Mouse (Mus musculus) embryonic facial prominence, embryonic 10.5 days (tissue): ENCODE data around the gene St6galnac4. TPM values are rescaled to one million over a fixed set of nuclear protein-coding genes. Genes with fewer than 3 reads are reported as not detected.

Experiments
- DNase-seq: peaks from one replicate; pipeline ENCODE4 v3.0.0-alpha.2; 2017; ENCODE audit warnings: low spot score
- H3K27ac ChIP-seq: fragments of 300-500 bp; sonication (generic); replicated peaks from 2 replicates; pipeline ENCODE4 v1.5.1; 2016; ENCODE audit warnings: mild to moderate bottlenecking
- H3K27me3 ChIP-seq: fragments of 300-500 bp; sonication (generic); replicated peaks from 2 replicates; pipeline ENCODE4 v1.6.1; 2016; ENCODE audit warnings: low read depth, mild to moderate bottlenecking; ENCODE audit not compliant: poor library complexity, severe bottlenecking
- H3K36me3 ChIP-seq: fragments of 300-500 bp; sonication (generic); replicated peaks from 2 replicates; pipeline ENCODE4 v1.6.1; 2016; ENCODE audit warnings: mild to moderate bottlenecking, moderate library complexity
- H3K4me1 ChIP-seq: fragments of 300-500 bp; sonication (generic); 2 replicates; pipeline ENCODE4 v1.6.1; 2016
- H3K4me3 ChIP-seq: fragments of 300-500 bp; sonication (generic); 2 replicates; pipeline ENCODE4 v1.5.1; 2016; ENCODE audit warnings: mild to moderate bottlenecking, moderate library complexity
- H3K9me3 ChIP-seq: fragments of 300-500 bp; sonication (generic); 2 replicates; pipeline ENCODE4 v1.6.1; 2016; ENCODE audit warnings: mild to moderate bottlenecking
- WGBS: fragments of 180-500 bp; shearing (Covaris S2); methylation state at CpG from one replicate; pipeline ENCODE4 v1.1.7; 2016; 5-methylcytosine and 5-hydroxymethylcytosine counted together
- polyA plus RNA-seq: library from polyadenylated mRNA; unstranded; fragments of >200 nt; fragmentation: Nextera tagmentation; extraction: Ambion mirVana; gene quantifications from 2 replicates; pipeline ENCODE4 v1.2.1, GENCODE M21; 2016

St6galnac4 gene
- polyA plus RNA-seq, 1 experiment from 2014 or later: 26.4 TPM

DNA sequence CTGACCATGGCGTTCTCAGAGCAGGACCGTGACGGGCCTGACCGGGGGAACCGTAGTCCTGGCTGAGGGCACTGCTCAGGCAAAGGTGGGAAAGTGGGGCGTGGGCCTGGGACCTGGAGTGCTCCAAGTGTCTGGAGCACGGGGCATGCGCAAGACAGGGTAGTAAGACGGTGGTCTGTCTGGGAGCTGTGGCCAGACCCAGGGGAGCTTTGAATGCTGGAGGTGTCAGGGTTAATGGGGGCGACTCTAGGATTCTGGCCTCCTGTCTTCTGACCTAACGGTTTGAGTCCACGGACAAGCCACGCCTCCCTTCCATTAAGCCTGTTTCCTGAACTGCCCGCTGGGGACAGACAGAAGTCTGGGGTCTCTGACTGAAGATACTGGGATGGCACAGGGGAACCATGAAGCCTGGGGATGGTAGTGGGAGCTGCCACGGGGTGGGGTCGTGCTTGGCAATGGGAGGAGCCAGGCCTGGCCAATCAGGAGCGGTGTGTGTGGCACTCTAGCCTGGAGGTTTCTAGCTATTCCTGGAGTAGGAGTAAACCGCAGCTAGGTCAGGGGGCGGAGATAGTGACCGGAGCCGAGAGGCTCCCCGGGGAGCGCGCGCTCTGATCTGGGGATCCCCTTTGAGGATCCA lies 21.4 kb downstream of the St6galnac4 start:
- Histone ChIP-seq H3K36me3 (peaks cover 17% of the 10 kb centered on the region), H3K9me3 (peaks cover 2% of the 10 kb centered on the region; the same call in 1 of the 2 replicates), H3K27ac (peak overlapping the region; percentile 74), H3K27me3 (0 out of 2 replicates have a peak, but pooled peaks cover 6% of the 10 kb centered on the region), H3K4me1 (peaks cover 55% of the 10 kb centered on the region), H3K4me3 (peak overlapping the region; percentile 81)
- WGBS: 5% methylated on average over 25 of the region's 25 CpGs
- DNase-seq: peak; percentile 81

DNA sequence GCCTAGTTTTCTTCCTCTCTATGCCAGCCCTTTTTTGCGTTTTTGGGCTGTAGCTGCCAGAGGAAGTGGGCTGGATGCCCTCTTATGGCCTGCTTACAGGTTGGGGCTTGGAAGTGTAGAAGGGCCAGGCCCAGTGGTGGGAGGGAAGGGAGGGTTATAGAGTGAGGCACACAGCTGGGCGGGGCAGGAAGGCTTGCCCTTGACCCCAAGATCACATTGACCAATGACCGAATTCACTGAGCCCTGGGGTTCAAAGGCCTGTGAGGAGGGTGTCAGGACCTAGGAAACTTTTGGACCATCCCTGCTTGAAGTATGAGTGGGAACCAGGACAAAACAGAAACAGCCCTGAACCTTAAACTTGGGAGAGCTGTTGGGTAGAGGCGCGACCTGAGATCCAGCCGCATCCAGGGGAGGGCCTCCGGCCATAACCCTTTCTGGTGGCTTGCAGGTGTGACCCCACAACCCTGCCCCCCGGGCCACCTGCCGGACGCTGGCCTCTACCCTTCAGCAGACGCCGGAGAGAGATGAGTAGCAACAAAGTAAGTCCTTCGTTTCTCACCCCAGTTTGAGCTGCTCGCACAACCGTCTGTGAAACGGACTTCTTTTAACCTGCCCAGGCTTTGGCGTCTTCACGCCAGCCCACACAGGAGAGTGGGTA lies 22.0 kb downstream of the St6galnac4 start:
- peak overlapping the region; percentile 74 for H3K27ac ChIP-seq
- peaks cover 2% of the 10 kb centered on the region; the same call in 1 of the 2 replicates for H3K9me3 ChIP-seq
- peak overlapping the region; percentile 81 for H3K4me3 ChIP-seq
- DNase-seq: no peak
- 35% methylated on average over 18 of the region's 18 CpGs for WGBS
- peaks cover 55% of the 10 kb centered on the region for H3K4me1 ChIP-seq
- 0 out of 2 replicates have a peak, but pooled peaks cover 6% of the 10 kb centered on the region for H3K27me3 ChIP-seq
- peaks cover 22% of the 10 kb centered on the region for H3K36me3 ChIP-seq

DNA sequence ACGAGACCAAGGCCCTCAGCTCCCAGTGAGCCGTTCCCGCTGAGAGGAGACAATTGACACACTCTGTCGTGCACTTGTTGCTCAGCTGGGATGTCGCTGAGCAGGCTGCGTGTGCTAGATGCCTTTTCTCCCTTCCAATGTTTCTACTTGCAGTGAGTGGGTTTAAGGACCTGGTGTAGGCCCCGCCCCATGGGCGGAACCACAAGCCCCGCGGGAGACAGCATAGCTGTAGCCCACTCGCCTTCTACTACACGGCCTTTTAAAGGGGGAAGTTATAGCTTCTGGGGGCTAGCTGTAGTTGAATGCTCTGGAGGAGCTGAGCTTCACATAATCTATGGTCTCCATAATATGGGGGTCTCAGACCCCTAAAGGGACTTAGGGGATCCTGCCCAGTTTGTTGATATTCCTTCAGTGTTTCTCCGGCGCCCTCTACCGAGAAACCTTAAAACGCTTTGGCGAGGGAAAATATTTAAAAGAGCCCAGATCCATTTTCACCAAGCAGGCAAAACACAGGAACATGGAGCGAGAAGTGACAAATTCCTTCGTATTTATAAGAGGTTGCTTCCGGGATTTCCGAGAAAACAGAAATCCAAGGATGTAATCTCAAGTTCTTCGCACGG lies 23.8 kb downstream of the St6galnac4 start:
- Histone ChIP-seq H3K27me3 (0 out of 2 replicates have a peak, but pooled peaks cover 6% of the 10 kb centered on the region), H3K27ac (0 out of 2 replicates have a peak overlapping the region, but pooled peaks have one; percentile 32), H3K36me3 (peaks cover 37% of the 10 kb centered on the region), H3K4me3 (peak overlapping the region; percentile 50), H3K9me3 (peaks cover 2% of the 10 kb centered on the region; the same call in 1 of the 2 replicates), H3K4me1 (peaks cover 54% of the 10 kb centered on the region)
- WGBS: 18% methylated on average over 23 of the region's 23 CpGs
- DNase-seq: peak; percentile 61

DNA sequence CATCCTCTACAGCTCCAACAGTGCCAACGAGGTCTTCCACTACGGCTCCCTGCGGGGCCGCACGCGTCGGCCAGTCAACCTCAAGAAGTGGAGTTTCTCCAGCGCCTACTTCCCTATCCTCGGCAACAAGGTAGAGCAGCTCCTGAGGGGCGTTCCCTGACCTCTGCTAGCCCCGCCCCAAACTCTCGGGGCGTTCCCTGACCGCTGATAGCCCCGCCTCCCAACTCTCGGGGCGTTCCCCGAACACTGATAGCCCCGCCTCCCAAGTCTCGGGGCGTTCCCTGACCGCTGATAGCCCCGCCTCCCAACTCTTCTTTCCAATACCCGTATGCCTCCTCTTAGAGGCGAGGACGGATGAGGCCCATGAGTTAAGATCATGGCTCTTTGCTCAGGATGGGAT lies 25.4 kb downstream of the St6galnac4 start:
- WGBS: 70% methylated on average over 26 of the region's 26 CpGs

DNA sequence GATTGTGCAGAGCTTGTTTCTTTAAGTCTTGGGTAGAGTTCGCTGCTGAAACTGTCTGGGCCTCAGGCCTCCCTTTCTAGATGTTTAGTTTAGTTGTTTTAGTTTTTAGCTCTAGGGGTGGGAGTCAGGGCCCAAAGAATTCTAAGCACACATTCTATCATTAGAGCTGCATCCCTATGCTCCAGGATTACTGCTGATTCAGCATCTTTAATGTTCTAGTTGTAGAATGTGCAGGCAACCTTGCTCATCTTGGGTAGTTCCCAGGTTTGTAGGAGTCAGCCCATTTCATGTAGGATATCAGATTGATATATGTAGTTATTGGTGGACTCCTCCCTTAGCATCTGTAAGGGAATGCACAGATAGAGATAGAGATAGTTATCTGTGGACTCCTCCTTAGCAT lies 30.2 kb downstream of the St6galnac4 start:
- Histone ChIP-seq H3K27ac (no peak overlapping the region), H3K9me3 (peaks cover 7% of the 10 kb centered on the region; the same call in 1 of the 2 replicates), H3K27me3 (no peaks in the 10 kb centered on the region), H3K4me1 (peaks cover 40% of the 10 kb centered on the region), H3K36me3 (peaks cover 67% of the 10 kb centered on the region), H3K4me3 (no peak overlapping the region)
- WGBS: 100% methylated on average over 1 of the region's 1 CpGs
- DNase-seq: no peak

More for the DNA sequence above, 25.4 kb downstream of the St6galnac4 start:
- Histone ChIP-seq H3K27ac (no peak overlapping the region), H3K36me3 (peaks cover 51% of the 10 kb centered on the region), H3K9me3 (peaks cover 2% of the 10 kb centered on the region; the same call in 1 of the 2 replicates), H3K4me1 (peaks cover 42% of the 10 kb centered on the region), H3K4me3 (no peak overlapping the region), H3K27me3 (0 out of 2 replicates have a peak, but pooled peaks cover 6% of the 10 kb centered on the region)
- DNase-seq: no peak

DNA sequence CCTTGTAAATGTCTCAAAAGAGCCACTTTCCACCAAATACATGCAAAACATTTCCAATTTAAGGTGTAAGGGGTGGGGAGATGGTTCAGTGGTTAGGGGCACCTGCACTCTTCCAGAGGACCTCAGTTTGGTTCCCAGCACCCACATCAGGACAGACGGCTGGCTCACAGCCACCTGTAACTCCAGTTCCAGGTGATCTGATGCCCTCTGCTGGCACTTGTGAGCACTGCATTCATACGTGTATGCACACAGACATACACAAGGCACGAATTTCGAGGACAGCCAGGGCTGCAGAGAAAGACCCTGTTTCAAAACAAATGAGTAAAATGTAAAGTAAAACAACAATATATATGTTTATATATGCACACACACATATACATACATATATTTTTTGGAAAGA lies 30.7 kb downstream of the St6galnac4 start:
- WGBS: 94% methylated on average over 4 of the region's 4 CpGs
- peaks cover 62% of the 10 kb centered on the region for H3K36me3 ChIP-seq
- peaks cover 42% of the 10 kb centered on the region for H3K4me1 ChIP-seq
- H3K27ac ChIP-seq: no peak overlapping the region
- DNase-seq: no peak
- no peak overlapping the region for H3K4me3 ChIP-seq
- H3K27me3 ChIP-seq: no peaks in the 10 kb centered on the region
- peaks cover 4% of the 10 kb centered on the region; the same call in 1 of the 2 replicates for H3K9me3 ChIP-seq

DNA sequence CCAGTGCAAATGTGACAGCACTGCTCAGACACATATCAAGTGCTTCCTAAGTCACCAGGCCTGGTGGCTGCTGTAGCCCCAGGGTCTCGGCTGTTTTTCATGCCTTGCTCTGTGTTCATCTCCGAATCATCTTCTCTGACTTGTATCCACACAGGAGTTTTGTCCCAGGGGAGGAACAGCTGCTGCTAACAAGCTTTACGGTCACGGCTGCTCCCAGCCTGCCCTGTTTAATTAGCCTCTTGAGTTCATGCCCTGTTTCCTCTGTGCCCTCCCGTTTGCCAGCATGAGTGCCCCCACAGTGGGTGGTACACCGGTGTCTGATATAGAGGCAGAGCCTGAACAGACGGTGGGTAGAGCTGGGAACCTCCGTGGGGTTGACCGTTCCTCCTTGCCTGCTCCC lies 31.2 kb downstream of the St6galnac4 start:
- no peak overlapping the region for H3K4me3 ChIP-seq
- WGBS: 75% methylated on average over 9 of the region's 9 CpGs

DNA sequence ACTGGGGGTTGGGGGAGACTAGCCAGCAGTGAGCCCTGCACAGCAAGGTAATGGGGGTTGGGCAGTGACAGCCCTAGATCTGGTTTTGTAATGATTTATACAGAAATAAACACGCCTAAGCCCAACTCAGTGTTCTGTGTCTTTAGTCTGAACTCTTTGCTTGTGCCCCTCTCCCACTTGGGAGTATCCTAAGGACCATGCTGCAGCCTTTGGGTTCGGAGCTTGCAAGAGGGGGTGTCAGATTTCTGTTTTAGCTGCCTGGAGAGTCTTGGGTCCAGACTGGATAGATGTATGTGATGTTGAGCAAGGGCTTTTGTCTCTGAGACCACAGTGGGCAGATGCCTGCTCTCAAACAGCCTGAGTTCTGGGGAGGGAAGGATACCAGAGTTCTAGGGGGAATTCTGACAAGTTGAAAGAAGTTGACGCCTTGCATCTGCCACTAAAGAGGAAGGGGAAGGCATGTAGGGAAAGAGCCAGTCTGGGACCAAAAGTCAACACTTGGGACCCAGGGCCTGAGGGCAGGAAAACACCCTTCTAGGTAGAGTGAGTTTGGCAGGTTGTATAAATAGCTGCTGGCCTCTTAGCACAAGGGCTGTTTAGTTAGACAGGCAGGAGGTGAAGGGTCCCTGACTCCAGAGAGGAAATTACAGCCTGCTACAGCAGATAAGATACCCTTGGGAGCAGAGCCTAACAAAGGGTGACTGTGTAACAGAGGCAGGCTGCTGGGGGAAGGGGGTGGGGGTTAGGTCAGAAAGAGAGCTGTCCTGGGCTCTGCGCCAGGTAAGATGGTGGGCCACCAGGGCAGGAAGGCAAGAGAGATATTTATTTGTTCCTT lies 34.0 kb downstream of the St6galnac4 start:
- DNase-seq: peak; percentile 76
- 20% methylated on average over 4 of the region's 4 CpGs for WGBS
- Histone ChIP-seq H3K4me3 (peak overlapping the region; percentile 30), H3K36me3 (peaks cover 33% of the 10 kb centered on the region), H3K4me1 (peaks cover 66% of the 10 kb centered on the region), H3K27me3 (no peaks in the 10 kb centered on the region), H3K27ac (peak overlapping the region; percentile 87), H3K9me3 (peaks cover 4% of the 10 kb centered on the region; the same call in 1 of the 2 replicates)

More for the DNA sequence above, 31.2 kb downstream of the St6galnac4 start:
- no peak for DNase-seq
- H3K27ac ChIP-seq: 0 out of 2 replicates have a peak overlapping the region, but pooled peaks have one; percentile 5
- H3K36me3 ChIP-seq: peaks cover 58% of the 10 kb centered on the region
- H3K27me3 ChIP-seq: no peaks in the 10 kb centered on the region
- peaks cover 44% of the 10 kb centered on the region for H3K4me1 ChIP-seq
- peaks cover 4% of the 10 kb centered on the region; the same call in 1 of the 2 replicates for H3K9me3 ChIP-seq

DNA sequence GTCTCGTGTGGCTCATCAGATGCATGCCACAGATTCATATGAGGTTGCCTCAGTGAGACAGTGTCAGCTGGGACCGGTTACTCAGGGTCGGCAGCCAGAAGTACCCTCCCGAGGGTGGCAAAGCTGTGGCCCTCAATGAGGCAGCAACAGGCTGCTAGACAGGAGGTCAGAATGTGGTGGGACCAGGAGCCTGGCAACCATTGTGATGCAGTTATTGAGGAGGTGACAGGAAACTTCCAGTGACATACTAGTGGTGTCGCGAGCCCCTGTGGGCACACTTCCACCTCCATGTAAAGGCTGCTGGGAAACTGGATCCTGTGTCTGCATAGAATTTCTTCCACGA lies 34.6 kb downstream of the St6galnac4 start, which contains the start of gene Ak1:
TSS of gene Ak1 (plus strand) at position 242 of the 343 bp plus-strand sequence.
- peaks cover 72% of the 10 kb centered on the region for H3K4me1 ChIP-seq
- WGBS: 18% methylated on average over 7 of the region's 7 CpGs
- no peaks in the 10 kb centered on the region for H3K27me3 ChIP-seq
- H3K27ac ChIP-seq: peak within 1 kb of the TSS; percentile 87
- H3K36me3 ChIP-seq: peaks cover 29% of the 10 kb centered on the region
- no peak for DNase-seq
- H3K9me3 ChIP-seq: peaks cover 4% of the 10 kb centered on the region; the same call in 1 of the 2 replicates
- H3K4me3 ChIP-seq: peak within 1 kb of the TSS; percentile 30

DNA sequence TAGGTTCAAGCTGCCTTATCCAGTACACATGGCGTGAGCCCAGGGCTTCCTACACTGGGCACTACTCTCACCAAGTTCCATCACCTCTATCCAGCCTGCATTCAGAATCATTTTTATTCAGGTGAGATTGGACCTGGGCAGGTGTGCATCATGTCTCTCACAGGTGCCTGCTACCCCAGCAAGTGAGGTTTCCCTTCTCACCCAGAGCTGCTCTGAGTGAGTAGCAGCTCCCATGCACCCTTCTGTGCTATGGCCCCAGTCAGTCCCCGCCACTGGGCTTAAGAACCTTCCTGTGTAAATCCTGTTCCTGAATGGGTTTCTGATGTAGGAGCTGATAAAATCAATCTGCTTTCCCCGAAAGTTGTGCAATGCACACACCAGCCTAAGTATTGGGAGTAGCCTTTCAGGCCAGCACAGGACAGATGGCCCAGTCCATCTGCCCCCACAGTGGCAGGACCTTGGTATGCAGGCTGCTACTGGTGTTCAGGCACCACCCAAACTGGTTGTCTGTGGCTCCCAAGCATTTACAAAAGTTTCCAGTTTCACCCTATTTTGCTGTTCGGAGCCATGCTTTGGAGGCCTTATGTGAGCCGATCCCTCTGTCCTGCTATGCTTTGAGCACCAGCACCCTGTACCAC lies 37.3 kb downstream of the St6galnac4 start:
- Histone ChIP-seq H3K4me3 (no peak overlapping the region), H3K36me3 (peaks cover 1% of the 10 kb centered on the region; the same call in 1 of the 2 replicates), H3K27me3 (no peaks in the 10 kb centered on the region), H3K9me3 (no peaks in the 10 kb centered on the region), H3K27ac (peak overlapping the region; percentile 81), H3K4me1 (peaks cover 88% of the 10 kb centered on the region)
- no peak for DNase-seq
- 76% methylated on average over 5 of the region's 5 CpGs for WGBS

DNA sequence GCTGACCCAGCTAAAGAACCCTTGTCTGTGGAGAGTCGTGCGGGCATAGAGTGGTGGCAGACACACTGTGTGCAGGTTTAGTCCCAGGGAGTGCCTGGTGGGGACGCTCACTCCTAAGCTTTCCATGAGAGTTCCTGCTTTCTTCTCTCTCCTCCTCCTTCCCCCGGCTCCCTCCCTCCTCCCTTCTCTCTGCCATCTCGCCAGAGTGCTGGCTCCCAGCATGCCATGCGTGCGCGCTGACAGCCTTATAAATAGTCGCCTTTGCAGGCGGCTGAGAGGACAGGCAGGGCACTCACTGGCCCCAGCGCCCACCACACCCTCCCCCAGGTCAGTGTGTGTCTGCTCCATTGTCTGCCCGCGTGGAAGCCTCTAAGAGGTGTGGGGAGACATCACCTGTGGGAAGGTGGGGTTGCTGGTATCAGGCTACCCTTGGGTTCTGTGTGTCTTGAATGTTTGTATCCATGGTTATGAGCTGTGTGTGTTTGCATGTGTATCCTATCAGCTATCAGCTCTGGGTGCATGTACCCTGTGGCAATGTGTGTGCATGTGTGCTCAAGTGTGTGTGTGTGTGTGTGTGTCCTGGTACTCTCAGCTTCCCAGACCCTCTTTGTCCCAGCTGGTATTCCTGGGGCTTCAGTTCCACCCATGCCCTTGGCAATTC lies 38.4 kb downstream of the St6galnac4 start:
- H3K4me3 ChIP-seq: peak overlapping the region; percentile 43
- peaks cover 88% of the 10 kb centered on the region for H3K4me1 ChIP-seq

More for the DNA sequence above, 38.4 kb downstream of the St6galnac4 start:
- peak overlapping the region; percentile 81 for H3K27ac ChIP-seq
- DNase-seq: peak; percentile 76
- H3K9me3 ChIP-seq: no peaks in the 10 kb centered on the region
- H3K27me3 ChIP-seq: no peaks in the 10 kb centered on the region
- 6% methylated on average over 13 of the region's 13 CpGs for WGBS
- H3K36me3 ChIP-seq: no peaks in the 10 kb centered on the region
